Mouse (Mus musculus) liver, embryonic 14.5 days (tissue): ENCODE data around the gene Gprasp1. TPM values are rescaled to one million over a fixed set of nuclear protein-coding genes. Genes with fewer than 3 reads are reported as not detected.
A peak's percentile ranks its signal among the peaks of the same experiment; 100 is the strongest.
"Not testable (repeated sequence)": the region's sequence is repeated elsewhere in the genome, so short reads cannot be mapped to it uniquely, and the experiment has no call there.

Source experiments
- ATAC-seq: fragments of 200-750 bp; cut with Nextera tagmentation; 2 replicates; pipeline ENCODE4 v1.8.0; 2017; ENCODE audit warnings: moderate number of reproducible peaks, mild to moderate bottlenecking, moderate library complexity; ENCODE audit not compliant: insufficient read depth
- DNase-seq, 3 experiments: peaks; one replicate each; pipeline ENCODE4 v3.0.0-alpha.2; 2012 to 2013; ENCODE audit warnings: low read depth in 3 of 3, low spot score in 3 of 3
- H3K27ac ChIP-seq: fragments of 300-500 bp; sonication (generic); 2 replicates; pipeline ENCODE4 v1.5.1; 2014; ENCODE audit warnings: moderate library complexity, mild to moderate bottlenecking, control low read depth, inconsistent platforms
- H3K27me3 ChIP-seq: fragments of 300-500 bp; sonication (generic); 2 replicates; pipeline ENCODE4 v1.6.1; 2014; ENCODE audit warnings: mild to moderate bottlenecking, low read length, moderate library complexity; ENCODE audit not compliant: control insufficient read depth, insufficient read depth
- H3K36me3 ChIP-seq: fragments of 300-500 bp; sonication (generic); replicated peaks from 2 replicates; pipeline ENCODE4 v1.6.1; 2014; ENCODE audit warnings: low read depth; ENCODE audit not compliant: control insufficient read depth, insufficient read depth
- H3K4me1 ChIP-seq, 2 experiments: fragments of 200-500 bp in 1 of 2; fragments of 300-500 bp in 1 of 2; sonication (generic) in 1 of 2; replicated peaks; 2 replicates each; pipeline ENCODE4 v1.6.1; 2012 to 2014; ENCODE audit warnings: antibody characterized with exemption in 1 of 2, inconsistent platforms in 1 of 2, low read length in 1 of 2; ENCODE audit not compliant: control insufficient read depth in 2 of 2, insufficient read depth in 2 of 2
- H3K4me2 ChIP-seq: fragments of 300-500 bp; sonication (generic); 2 replicates; pipeline ENCODE4 v1.6.1; 2014; ENCODE audit warnings: low read depth, mild to moderate bottlenecking, control low read depth, moderate library complexity
- H3K4me3 ChIP-seq, 2 experiments: fragments of 200-500 bp in 1 of 2; fragments of 300-500 bp in 1 of 2; sonication (generic) in 1 of 2; 2 replicates each; pipeline ENCODE4 v1.5.1; 2012 to 2014; ENCODE audit warnings: low read depth in 2 of 2, low read length in 2 of 2, mild to moderate bottlenecking in 2 of 2, control low read depth in 1 of 2, inconsistent platforms in 1 of 2, moderate library complexity in 1 of 2; ENCODE audit not compliant: insufficient read depth in 1 of 2
- H3K9ac ChIP-seq: fragments of 300-500 bp; sonication (generic); replicated peaks from 2 replicates; pipeline ENCODE4 v1.6.1; 2014; ENCODE audit warnings: mild to moderate bottlenecking, control low read depth, moderate library complexity
- H3K9me3 ChIP-seq: fragments of 300-500 bp; sonication (generic); 2 replicates; pipeline ENCODE4 v1.6.1; 2016; ENCODE audit warnings: low read length, mixed read lengths; ENCODE audit not compliant: control insufficient read depth
- CTCF ChIP-seq: IDR thresholded peaks from 2 replicates; pipeline ENCODE4 v1.5.1; 2016; ENCODE audit warnings: antibody characterized with exemption, low read depth, control low read depth
- WGBS: fragments of 180-500 bp; shearing (Covaris S2); extraction: QIAGEN DNeasy Blood & Tissue Kit; methylation state at CpG from one replicate; pipeline ENCODE4 v1.1.7; 2014; ENCODE audit not compliant: insufficient replicate concordance; 5-methylcytosine and 5-hydroxymethylcytosine counted together
- microRNA counts: library from miRNA; unstranded; fragments of <30 nt; microRNA quantifications from one replicate; lab custom pipeline; 2016
- microRNA-seq: library from miRNA; unstranded; fragments of <30 nt; microRNA quantifications from one replicate; pipeline ENCODE4, GENCODE M21; 2016
- polyA plus RNA-seq, 2 experiments: library from polyadenylated mRNA; depleted of rRNA in 1 of 2; stranded (reverse) in 1 of 2; unstranded in 1 of 2; fragments of >200 nt; fragmentation: Nextera tagmentation in 1 of 2; extraction: Ambion mirVana in 1 of 2; gene quantifications; 2 replicates each; pipeline versions ENCODE4 v1.2.1 to v1.2.3; 2012 to 2014

Gprasp1 gene
- polyA plus RNA-seq, 2 experiments, result 5.9 to 6.2 TPM

- not testable (repeated sequence) for H3K9ac ChIP-seq, H3K4me1 ChIP-seq, H3K27ac ChIP-seq, H3K9me3 ChIP-seq, H3K36me3 ChIP-seq, DNase-seq, ATAC-seq, H3K27me3 ChIP-seq
- TF ChIP-seq CTCF, result peak; percentile 46
- WGBS, result 14% methylated on average over 16 of the region's 17 CpGs
- peak overlapping the region; percentile 14 to 34; a peak in 3 of 4 replicates for H3K4me3 ChIP-seq
- peak overlapping the region; percentile 44 for H3K4me2 ChIP-seq
These were observed 97.2 kb downstream of the Gprasp1 start for GRCm38 (mm10) chrX:135839397-135840391.

MicroRNA genes within 50 kb of the gene (microRNA counts, 519-probe panel; counts per million panel counts)
- microRNA mmu-miR-1970 (lab: Ali Mortazavi, UCI), result 69.9 counts per million

Small RNA genes lying within 50 kb of the gene (microRNA-seq; reads per million reads assigned to microRNA genes)
- gene Mir1970 (not detected), gene Mir7646 (not detected)

Other genes starting within 250 kb of the Gprasp1 start
- gene AV320801, start 248.1 kb upstream of the Gprasp1 start, polyA plus RNA-seq (2012; rRNA removed), result not detected in 2 replicates
- gene AV320801, start 248.1 kb upstream of the Gprasp1 start, polyA plus RNA-seq (2014; fragmentation: Nextera tagmentation; extraction: Ambion mirVana), result not detected in 2 replicates
- 0.12 and 0.18 TPM in 2 replicates for gene Nxf7, start 144.0 kb upstream of the Gprasp1 start, polyA plus RNA-seq (2012; rRNA removed)
- not detected in 2 replicates for gene Nxf7, start 144.0 kb upstream of the Gprasp1 start, polyA plus RNA-seq (2014; fragmentation: Nextera tagmentation; extraction: Ambion mirVana)
- gene Prame, start 115.0 kb upstream of the Gprasp1 start, polyA plus RNA-seq (2012; rRNA removed), result not detected in 2 replicates
- not detected in 2 replicates for gene Prame, start 115.0 kb upstream of the Gprasp1 start, polyA plus RNA-seq (2014; fragmentation: Nextera tagmentation; extraction: Ambion mirVana)
- not detected in 2 replicates for gene Tcp11x2, start 48.9 kb upstream of the Gprasp1 start, polyA plus RNA-seq (2012; rRNA removed)
- not detected in 2 replicates for gene Tcp11x2, start 48.9 kb upstream of the Gprasp1 start, polyA plus RNA-seq (2014; fragmentation: Nextera tagmentation; extraction: Ambion mirVana)
- gene Tmsb15a, start 17.5 kb upstream of the Gprasp1 start, polyA plus RNA-seq (2012; rRNA removed), result not detected in 2 replicates
- not detected in 2 replicates for gene Tmsb15a, start 17.5 kb upstream of the Gprasp1 start, polyA plus RNA-seq (2014; fragmentation: Nextera tagmentation; extraction: Ambion mirVana)
- gene Armcx5, start within 50 bp of the Gprasp1 start, polyA plus RNA-seq (2012; rRNA removed), result 1.0 and 1.7 TPM in 2 replicates
- gene Armcx5, start within 50 bp of the Gprasp1 start, polyA plus RNA-seq (2014; fragmentation: Nextera tagmentation; extraction: Ambion mirVana), result 2.2 and 2.4 TPM in 2 replicates
- 3.1 and 5.8 TPM in 2 replicates for gene Bhlhb9, start 54.9 kb downstream of the Gprasp1 start, polyA plus RNA-seq (2012; rRNA removed)
- 8.7 and 10.3 TPM in 2 replicates for gene Bhlhb9, start 54.9 kb downstream of the Gprasp1 start, polyA plus RNA-seq (2014; fragmentation: Nextera tagmentation; extraction: Ambion mirVana)
- gene Gprasp2, start 96.3 kb downstream of the Gprasp1 start, polyA plus RNA-seq (2012; rRNA removed), result 0.88 and 1.0 TPM in 2 replicates
- gene Gprasp2, start 96.3 kb downstream of the Gprasp1 start, polyA plus RNA-seq (2014; fragmentation: Nextera tagmentation; extraction: Ambion mirVana), result 0.67 and 0.80 TPM in 2 replicates